Mouse (Mus musculus) lung, embryonic 14.5 days (tissue): Measurements from ENCODE around the gene Col8a2. TPM values are rescaled to one million over a fixed set of nuclear protein-coding genes. Genes with fewer than 3 reads are reported as not detected.

Experiments
- ATAC-seq: fragments of 200-750 bp; cut with Nextera tagmentation; 2 replicates; pipeline ENCODE4 v1.8.0; 2017; ENCODE audit warnings: mild to moderate bottlenecking, moderate TSS enrichment, moderate library complexity; ENCODE audit not compliant: insufficient read depth
- DNase-seq: peaks from one replicate; pipeline ENCODE4 v3.0.0-alpha.2; 2015
- H3K27ac ChIP-seq: fragments of 300-500 bp; sonication (generic); 2 replicates; pipeline ENCODE4 v1.5.1; 2014; ENCODE audit warnings: low read depth, mild to moderate bottlenecking, moderate library complexity
- H3K27me3 ChIP-seq: fragments of 300-500 bp; sonication (generic); 2 replicates; pipeline ENCODE4 v1.6.1; 2014; ENCODE audit warnings: low read length, control low read depth; ENCODE audit not compliant: insufficient read depth
- H3K36me3 ChIP-seq: fragments of 300-500 bp; sonication (generic); 2 replicates; pipeline ENCODE4 v1.6.1; 2014; ENCODE audit warnings: control low read depth; ENCODE audit not compliant: insufficient read depth
- H3K4me1 ChIP-seq: fragments of 300-500 bp; sonication (generic); 2 replicates; pipeline ENCODE4 v1.6.1; 2014; ENCODE audit warnings: antibody characterized with exemption, control low read depth; ENCODE audit not compliant: insufficient read depth
- H3K4me2 ChIP-seq: fragments of 300-500 bp; sonication (generic); 2 replicates; pipeline ENCODE4 v1.6.1; 2014; ENCODE audit warnings: mild to moderate bottlenecking
- H3K4me3 ChIP-seq: fragments of 300-500 bp; sonication (generic); 2 replicates; pipeline ENCODE4 v1.5.1; 2014; ENCODE audit warnings: low read depth, low read length
- H3K9ac ChIP-seq: fragments of 300-500 bp; sonication (generic); 2 replicates; pipeline ENCODE4 v1.6.1; 2014
- H3K9me3 ChIP-seq: fragments of 300-500 bp; sonication (generic); 2 replicates; pipeline ENCODE4 v1.6.1; 2016; ENCODE audit warnings: low read depth, low read length, control low read depth
- CTCF ChIP-seq: IDR thresholded peaks from 2 replicates; pipeline ENCODE4 v1.5.1; 2016; ENCODE audit warnings: antibody characterized with exemption, low read depth
- WGBS: fragments of 180-500 bp; shearing (Covaris S2); extraction: QIAGEN DNeasy Blood & Tissue Kit; methylation state at CpG from one replicate; pipeline ENCODE4 v1.1.7; 2014; 5-methylcytosine and 5-hydroxymethylcytosine counted together
- polyA plus RNA-seq: library from polyadenylated mRNA; unstranded; fragments of >200 nt; fragmentation: Nextera tagmentation; extraction: Ambion mirVana; gene quantifications from 2 replicates; pipeline ENCODE4 v1.2.1, GENCODE M21; 2014

Col8a2 gene
- polyA plus RNA-seq, 1 experiment from 2014 or later: 4.0 TPM

DNA sequence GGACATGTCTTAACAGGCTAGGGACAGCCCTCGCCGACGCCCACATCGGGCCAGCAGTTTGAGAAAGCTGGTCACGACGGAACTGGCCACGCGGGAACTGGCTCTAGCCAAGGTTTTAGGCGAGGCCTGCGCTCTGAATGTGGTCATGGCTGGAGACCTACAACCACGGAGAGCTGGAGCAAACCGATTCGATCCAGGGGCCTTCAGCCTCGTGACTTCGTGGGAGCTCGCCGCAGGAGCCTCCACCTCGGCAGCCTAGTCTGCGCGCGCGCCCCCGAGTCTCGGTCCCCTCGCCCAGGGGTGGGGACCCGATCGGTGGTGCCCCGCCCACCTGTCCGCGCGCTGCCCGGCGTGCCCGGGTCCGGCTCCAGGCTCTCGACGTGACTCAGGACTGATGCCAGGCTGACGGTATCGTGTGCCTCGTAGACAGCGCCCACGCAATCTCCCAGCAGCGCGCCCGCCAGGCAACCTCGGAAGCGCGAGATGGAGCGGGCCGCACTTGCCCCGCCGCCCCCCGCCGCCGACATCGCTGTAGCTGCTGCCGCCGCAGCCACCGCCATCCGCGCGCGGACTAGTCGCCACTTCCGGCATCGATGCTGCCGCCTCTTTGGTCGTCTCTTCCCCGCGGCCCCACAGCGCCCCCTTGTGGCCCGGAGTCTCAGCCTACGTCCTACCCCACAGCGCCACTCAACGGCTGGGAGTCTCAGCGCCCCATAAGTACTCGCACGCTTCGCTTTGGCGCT lies 34.7 kb downstream of the Col8a2 start, which contains the start of gene Adprhl2:
Adprhl2 (minus strand) TSS at position 593 of the 743 bp plus-strand sequence.
- peak within 1 kb of the TSS; percentile 89 for H3K4me3 ChIP-seq
- peak within 1 kb of the TSS; percentile 55; the same call in 1 of the 2 replicates for H3K27ac ChIP-seq
- H3K9ac ChIP-seq: peak within 1 kb of the TSS; percentile 72
- DNase-seq: peak; percentile 99
- peaks cover 30% of the 10 kb centered on the region for H3K36me3 ChIP-seq
- no peaks in the 10 kb centered on the region for H3K9me3 ChIP-seq
- peak; percentile 87 for ATAC-seq
- peaks cover 4% of the 10 kb centered on the region; the same call in 1 of the 2 replicates for H3K4me1 ChIP-seq
- H3K4me2 ChIP-seq: peak within 1 kb of the TSS; percentile 94
- H3K27me3 ChIP-seq: peaks cover 8% of the 10 kb centered on the region
- under 1% methylated on average over 79 of the region's 80 CpGs for WGBS
- TF ChIP-seq CTCF: peak; percentile 100

DNA sequence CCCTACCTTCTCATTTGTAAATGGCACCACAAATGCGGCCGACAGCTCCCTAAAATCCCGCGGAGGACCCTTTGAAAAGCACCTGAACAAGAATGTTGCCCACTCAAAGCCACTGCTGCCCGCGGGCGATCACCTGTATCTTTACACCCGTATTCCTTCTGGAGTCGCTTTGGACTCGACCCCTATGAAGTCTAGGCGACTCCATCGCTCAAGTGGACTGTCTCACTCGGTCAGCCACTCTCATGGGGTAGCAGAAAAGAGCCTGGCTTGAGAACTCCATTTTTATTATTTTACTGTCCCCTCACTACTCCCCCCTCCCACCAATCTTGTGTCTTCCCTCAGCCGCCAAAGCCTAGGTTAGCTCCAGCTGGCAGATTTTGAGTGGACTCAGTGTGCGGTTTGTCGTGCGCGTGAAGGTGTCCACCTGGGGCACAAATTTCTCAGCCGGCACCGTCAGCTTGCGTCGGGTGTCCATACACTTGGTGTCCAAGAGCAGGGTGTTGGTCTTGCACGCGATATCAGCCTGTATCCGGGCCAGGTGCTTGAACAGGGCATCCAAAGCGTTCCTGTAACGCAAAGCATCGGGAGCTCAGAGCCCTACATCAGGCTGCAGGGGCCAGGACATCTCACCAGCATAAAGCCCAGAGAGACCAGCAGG lies 35.4 kb downstream of the Col8a2 start:
- Histone ChIP-seq H3K27ac (no peak overlapping the region), H3K4me3 (peak overlapping the region; percentile 89), H3K9ac (0 out of 2 replicates have a peak overlapping the region, but pooled peaks have one; percentile 72), H3K36me3 (peaks cover 23% of the 10 kb centered on the region), H3K4me2 (peak overlapping the region; percentile 94), H3K4me1 (peaks cover 4% of the 10 kb centered on the region; the same call in 1 of the 2 replicates), H3K9me3 (no peaks in the 10 kb centered on the region), H3K27me3 (peaks cover 8% of the 10 kb centered on the region)
- ATAC-seq (peak; percentile 45), DNase-seq (no peak)
- WGBS: 50% methylated on average over 28 of the region's 28 CpGs
- TF ChIP-seq CTCF: no peak

DNA sequence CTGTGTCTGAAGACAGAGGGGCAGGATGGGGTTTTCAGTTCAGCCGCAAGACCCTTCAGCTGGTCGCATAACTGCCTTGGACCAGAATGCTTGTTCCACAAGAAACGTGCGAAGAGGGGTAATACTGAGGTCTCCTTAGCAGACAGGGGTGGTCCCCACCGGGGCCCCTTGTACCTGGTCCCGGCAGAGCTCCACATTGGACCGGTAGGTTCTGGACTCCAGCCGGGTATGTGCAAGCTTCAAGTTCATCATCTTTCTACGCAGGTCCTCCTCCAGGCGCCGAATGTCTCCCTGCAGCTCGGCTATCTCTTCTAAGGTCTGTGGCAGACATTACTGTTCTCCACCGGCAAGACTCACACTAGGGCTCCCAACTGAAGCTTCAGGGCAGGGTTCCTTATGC lies 36.1 kb downstream of the Col8a2 start:
- Histone ChIP-seq H3K4me2 (no peak overlapping the region), H3K36me3 (peaks cover 16% of the 10 kb centered on the region), H3K9me3 (no peaks in the 10 kb centered on the region), H3K27me3 (peaks cover 8% of the 10 kb centered on the region), H3K4me1 (peaks cover 4% of the 10 kb centered on the region; the same call in 1 of the 2 replicates), H3K9ac (no peak overlapping the region), H3K27ac (no peak overlapping the region), H3K4me3 (no peak overlapping the region)
- no peak for TF ChIP-seq CTCF
- DNase-seq (no peak), ATAC-seq (no peak)
- WGBS: 94% methylated on average over 13 of the region's 13 CpGs

DNA sequence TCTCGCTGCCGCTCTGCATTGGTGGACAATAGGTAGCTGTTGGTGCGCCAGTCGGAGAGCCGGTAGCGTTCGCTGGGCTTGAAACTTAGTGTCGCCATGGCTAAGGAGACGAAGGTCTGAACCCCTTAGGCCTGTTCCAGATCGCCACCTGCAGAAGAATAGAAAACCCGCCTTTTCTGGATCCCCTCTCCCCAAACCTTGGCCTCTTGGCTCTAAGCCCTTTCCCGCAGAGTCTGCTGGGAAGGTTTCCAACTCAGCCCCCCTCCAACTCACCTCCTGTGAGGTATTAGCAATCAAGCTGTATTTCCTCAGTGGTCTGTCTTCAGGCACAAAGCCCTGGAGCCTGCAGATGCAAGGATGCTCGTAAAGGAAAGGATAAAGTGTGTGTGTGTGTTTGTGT lies 38.3 kb downstream of the Col8a2 start:
- no peak overlapping the region for H3K27ac ChIP-seq
- H3K4me1 ChIP-seq: peaks cover 4% of the 10 kb centered on the region; the same call in 1 of the 2 replicates
- H3K27me3 ChIP-seq: peaks cover 8% of the 10 kb centered on the region
- no peak for ATAC-seq
- WGBS: 33% methylated on average over 13 of the region's 13 CpGs
- no peak for DNase-seq
- H3K9ac ChIP-seq: no peak overlapping the region
- H3K9me3 ChIP-seq: no peaks in the 10 kb centered on the region
- no peak for TF ChIP-seq CTCF
- H3K4me2 ChIP-seq: peak overlapping the region; percentile 50
- no peak overlapping the region for H3K4me3 ChIP-seq
- no peaks in the 10 kb centered on the region for H3K36me3 ChIP-seq

DNA sequence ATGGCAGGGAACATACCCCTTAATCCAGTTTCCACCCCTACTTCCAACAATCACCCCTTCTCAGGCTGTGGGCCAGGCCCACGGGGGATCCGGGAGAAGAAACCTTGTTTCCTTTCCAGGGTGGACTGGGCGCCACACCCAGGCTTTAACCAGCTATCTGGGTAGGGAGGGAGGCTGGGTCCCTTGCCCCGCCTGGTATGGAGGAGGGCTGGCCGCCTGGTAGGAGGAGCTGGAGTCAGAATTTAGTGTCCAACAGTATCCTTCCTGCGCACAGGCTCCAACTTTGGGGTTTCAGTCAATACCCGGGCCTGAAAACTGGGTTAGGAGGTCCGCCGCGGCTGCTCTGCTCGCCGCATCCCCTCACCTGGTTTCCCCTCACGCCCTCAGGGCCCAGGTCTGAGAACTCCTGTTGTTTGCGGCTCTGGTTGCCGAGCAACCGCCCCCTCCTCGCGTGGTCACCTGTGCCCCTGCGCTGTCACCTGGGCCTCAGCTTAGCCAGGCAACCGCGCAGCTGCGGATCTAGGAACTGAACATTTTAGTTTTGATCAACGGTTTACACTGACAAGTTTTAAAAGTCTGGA lies 38.8 kb downstream of the Col8a2 start, which contains the start of gene Tekt2:
Tekt2 (minus strand) TSS at position 408 of the 581 bp plus-strand sequence.
- no peaks in the 10 kb centered on the region for H3K36me3 ChIP-seq
- peak within 1 kb of the TSS; percentile 50 for H3K4me2 ChIP-seq
- H3K4me1 ChIP-seq: peaks cover 2% of the 10 kb centered on the region; the same call in 1 of the 2 replicates
- no peak for TF ChIP-seq CTCF
- H3K9ac ChIP-seq: 0 out of 2 replicates have a peak within 1 kb of the TSS, but pooled peaks have one; percentile 23
- no peak within 1 kb of the TSS for H3K27ac ChIP-seq
- H3K4me3 ChIP-seq: peak within 1 kb of the TSS; percentile 16; the same call in 1 of the 2 replicates
- H3K9me3 ChIP-seq: no peaks in the 10 kb centered on the region
- DNase-seq (peak; percentile 26), ATAC-seq (no peak)
- H3K27me3 ChIP-seq: peaks cover 8% of the 10 kb centered on the region
- WGBS: 12% methylated on average over 23 of the region's 23 CpGs

DNA sequence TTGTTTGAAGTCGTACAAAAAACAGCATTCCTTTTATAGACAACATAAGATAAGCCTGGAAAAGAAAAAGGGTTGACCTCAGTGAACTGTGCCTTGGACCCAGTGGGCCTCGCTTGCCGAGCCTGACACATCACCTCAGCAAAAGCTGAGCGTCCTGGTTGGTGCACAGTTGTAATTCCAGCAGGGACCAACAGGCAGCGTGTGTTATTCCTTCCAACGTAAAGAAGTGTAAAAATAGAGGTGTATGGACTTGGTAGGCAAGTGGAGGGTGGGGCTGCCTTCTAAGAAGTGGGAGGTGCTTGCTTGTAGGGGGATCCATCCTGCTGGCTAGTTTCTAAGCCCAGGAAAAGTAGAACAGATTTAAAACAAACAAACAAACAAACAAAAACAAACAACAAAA lies 39.4 kb downstream of the Col8a2 start:
- ATAC-seq (no peak), DNase-seq (no peak)
- Histone ChIP-seq H3K27me3 (peaks cover 8% of the 10 kb centered on the region), H3K9me3 (no peaks in the 10 kb centered on the region), H3K36me3 (no peaks in the 10 kb centered on the region), H3K4me3 (no peak overlapping the region), H3K27ac (no peak overlapping the region), H3K4me1 (no peaks in the 10 kb centered on the region), H3K4me2 (no peak overlapping the region), H3K9ac (no peak overlapping the region)
- TF ChIP-seq CTCF: no peak
- 25% methylated on average over 6 of the region's 6 CpGs for WGBS

DNA sequence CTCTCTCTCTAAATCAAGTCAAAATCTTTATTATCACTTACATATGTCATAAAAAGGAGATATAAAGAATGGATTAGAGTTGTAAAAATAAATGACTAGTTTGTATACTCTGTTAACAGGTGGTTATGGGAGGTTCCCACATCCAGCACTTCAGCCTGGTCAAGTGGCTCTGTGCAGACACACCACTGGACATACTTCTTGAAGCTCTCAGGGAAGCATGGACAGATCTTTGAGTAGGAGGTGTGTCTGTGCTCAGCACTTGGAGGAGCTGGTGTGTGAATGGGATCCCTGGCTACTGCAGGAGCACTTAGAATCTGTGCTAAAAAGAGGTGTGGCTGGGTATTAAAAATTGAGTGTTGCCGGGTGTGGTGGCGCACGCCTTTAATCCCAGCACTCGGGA lies 43.7 kb downstream of the Col8a2 start:
- Histone ChIP-seq H3K9ac (no peak overlapping the region), H3K4me2 (no peak overlapping the region), H3K27me3 (peaks cover 4% of the 10 kb centered on the region; the same call in 1 of the 2 replicates), H3K27ac (no peak overlapping the region), H3K4me1 (no peaks in the 10 kb centered on the region), H3K4me3 (no peak overlapping the region), H3K9me3 (no peaks in the 10 kb centered on the region), H3K36me3 (no peaks in the 10 kb centered on the region)
- DNase-seq: no peak
- TF ChIP-seq CTCF: no peak
- WGBS: 86% methylated on average over 4 of the region's 4 CpGs
- ATAC-seq: no peak
